Mouse (Mus musculus) forebrain, embryonic 11.5 days (tissue): ENCODE measurements around the gene Myf6. TPM values are rescaled to one million over a fixed set of nuclear protein-coding genes. Genes with fewer than 3 reads are reported as not detected.

Source experiments
- ATAC-seq: fragments of 200-750 bp; cut with Nextera tagmentation; replicated peaks from 2 replicates; pipeline ENCODE4 v1.8.0; 2017; ENCODE audit warnings: moderate TSS enrichment; ENCODE audit not compliant: low FRiP score
- DNase-seq: peaks from one replicate; pipeline ENCODE4 v3.0.0-alpha.2; 2017; ENCODE audit warnings: low spot score
- H3K27ac ChIP-seq: fragments of 300-500 bp; sonication (generic); 2 replicates; pipeline ENCODE4 v1.5.1; 2014; ENCODE audit warnings: low read depth, low read length
- H3K27me3 ChIP-seq: fragments of 300-500 bp; sonication (generic); 2 replicates; pipeline ENCODE4 v1.6.1; 2014; ENCODE audit warnings: mild to moderate bottlenecking, low read length, mixed read lengths; ENCODE audit not compliant: control insufficient read depth, insufficient read depth
- H3K36me3 ChIP-seq: fragments of 300-500 bp; sonication (generic); 2 replicates; pipeline ENCODE4 v1.6.1; 2014; ENCODE audit warnings: mild to moderate bottlenecking, low read length, moderate library complexity, mixed read lengths; ENCODE audit not compliant: control insufficient read depth, insufficient read depth
- H3K4me1 ChIP-seq: fragments of 300-500 bp; sonication (generic); replicated peaks from 2 replicates; pipeline ENCODE4 v1.6.1; 2014; ENCODE audit warnings: low read length, mixed read lengths; ENCODE audit not compliant: control insufficient read depth, insufficient read depth
- H3K4me2 ChIP-seq: fragments of 300-500 bp; sonication (generic); 2 replicates; pipeline ENCODE4 v1.6.1; 2014; ENCODE audit warnings: low read depth, mild to moderate bottlenecking, low read length, moderate library complexity, mixed read lengths; ENCODE audit not compliant: severe bottlenecking
- H3K4me3 ChIP-seq: fragments of 300-500 bp; sonication (generic); 2 replicates; pipeline ENCODE4 v1.5.1; 2014; ENCODE audit warnings: low read depth, low read length
- H3K9ac ChIP-seq: fragments of 300-500 bp; sonication (generic); 2 replicates; pipeline ENCODE4 v1.6.1; 2014; ENCODE audit warnings: low read length
- H3K9me3 ChIP-seq: fragments of 300-500 bp; sonication (generic); 2 replicates; pipeline ENCODE4 v1.6.1; 2016; ENCODE audit warnings: low read length, mixed read lengths; ENCODE audit not compliant: control insufficient read depth
- WGBS: fragments of 180-500 bp; shearing (Covaris S2); extraction: QIAGEN DNeasy Blood & Tissue Kit; methylation state at CpG from one replicate; pipeline ENCODE4 v1.1.7; 2014; 5-methylcytosine and 5-hydroxymethylcytosine counted together
- polyA plus RNA-seq: library from polyadenylated mRNA; unstranded; fragments of >200 nt; fragmentation: Nextera tagmentation; extraction: Ambion mirVana; gene quantifications from 2 replicates; pipeline ENCODE4 v1.2.1, GENCODE M21; 2014

The Myf6 gene
- polyA plus RNA-seq = not detected in 2 replicates

DNA sequence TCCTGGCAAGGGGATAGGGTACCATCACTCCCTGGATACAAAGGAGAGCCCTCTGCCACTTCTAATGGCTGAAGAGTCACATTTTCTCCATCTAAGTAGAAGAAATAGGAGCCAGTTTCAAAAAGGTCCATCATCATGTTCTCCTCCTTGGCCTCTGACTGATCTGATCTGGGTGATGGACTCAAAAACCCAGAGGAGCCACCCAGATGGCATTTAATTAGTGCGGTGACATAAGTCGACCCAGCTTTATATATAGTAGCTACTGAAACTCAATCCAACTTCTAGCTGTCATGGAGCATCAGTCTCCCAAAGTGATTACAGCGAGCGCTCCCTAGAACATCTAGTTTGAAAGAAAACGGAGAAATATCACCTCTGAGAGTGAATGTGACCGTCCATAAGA lies at the start of gene Myf6:
Gene Myf6 (minus strand): TSS at position 170 of the 400 bp plus-strand sequence.
- Histone ChIP-seq H3K27me3 (no peaks in the 10 kb centered on the region), H3K9me3 (no peaks in the 10 kb centered on the region), H3K27ac (no peak within 1 kb of the TSS), H3K4me1 (no peaks in the 10 kb centered on the region), H3K4me3 (no peak within 1 kb of the TSS), H3K36me3 (no peaks in the 10 kb centered on the region), H3K4me2 (peak within 1 kb of the TSS; percentile 42; the same call in 1 of the 2 replicates), H3K9ac (no peak within 1 kb of the TSS; the same call in 1 of the 2 replicates)
- DNase-seq (no peak), ATAC-seq (no peak)
- WGBS = 88% methylated on average over 6 of the region's 6 CpGs

DNA sequence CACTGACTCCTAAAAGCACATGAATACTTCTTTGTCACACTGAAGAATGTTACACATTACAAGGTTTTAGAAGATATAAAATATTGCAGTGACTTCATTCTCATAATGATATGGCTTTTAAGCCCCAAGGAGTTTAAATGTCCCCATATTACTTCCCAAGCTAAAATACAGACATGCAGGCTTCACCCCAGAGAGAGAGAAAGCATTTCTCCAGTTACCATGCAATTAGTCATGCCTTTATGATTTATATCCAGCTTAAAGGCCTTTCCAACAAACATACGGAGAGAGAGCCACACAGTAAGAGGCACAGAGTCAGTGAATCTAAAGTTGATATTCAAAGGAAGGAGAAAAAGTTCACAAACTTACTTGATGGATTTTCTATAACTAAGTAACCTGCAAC lies 48.5 kb upstream of the Myf6 start:
- DNase-seq (no peak), ATAC-seq (no peak)
- H3K36me3 ChIP-seq = no peaks in the 10 kb centered on the region
- no peak overlapping the region for H3K27ac ChIP-seq
- no peaks in the 10 kb centered on the region for H3K27me3 ChIP-seq
- H3K9me3 ChIP-seq = no peaks in the 10 kb centered on the region
- no peak overlapping the region for H3K4me2 ChIP-seq
- no peaks in the 10 kb centered on the region for H3K4me1 ChIP-seq
- H3K9ac ChIP-seq = no peak overlapping the region
- 61% methylated on average over 1 of the region's 1 CpGs for WGBS
- no peak overlapping the region for H3K4me3 ChIP-seq

- 75% methylated on average over 1 of the region's 1 CpGs for WGBS
- DNase-seq = no peak
- H3K4me1 ChIP-seq = no peaks in the 10 kb centered on the region
- no peak overlapping the region for H3K27ac ChIP-seq
- no peak overlapping the region for H3K9ac ChIP-seq
- ATAC-seq = no peak
- no peaks in the 10 kb centered on the region for H3K27me3 ChIP-seq
- no peaks in the 10 kb centered on the region for H3K9me3 ChIP-seq
- H3K36me3 ChIP-seq = no peaks in the 10 kb centered on the region
- no peak overlapping the region for H3K4me2 ChIP-seq
- H3K4me3 ChIP-seq = no peak overlapping the region
Measured at GRCm38 (mm10) chr10:107528758-107529157, 34.2 kb upstream of the Myf6 start.

DNA sequence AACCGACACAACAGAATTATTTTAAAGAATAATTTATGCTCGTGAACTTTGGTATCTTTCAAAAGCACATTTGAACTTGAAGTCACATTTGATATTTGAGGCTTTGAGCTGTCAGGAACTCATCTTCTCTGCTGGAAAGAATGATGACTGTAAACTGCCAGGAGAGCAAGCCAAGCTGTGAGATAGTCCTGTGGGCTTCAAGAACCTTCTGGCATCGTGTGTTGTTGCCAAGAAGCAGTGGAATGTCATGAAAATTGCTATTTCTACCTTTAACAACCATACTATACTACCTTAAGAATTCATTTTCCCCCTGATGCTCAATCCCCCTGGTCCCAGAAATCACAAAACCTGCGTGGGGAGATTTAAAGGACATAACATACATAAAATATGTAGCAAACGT lies 24.7 kb upstream of the Myf6 start:
- no peak overlapping the region for H3K4me2 ChIP-seq
- no peaks in the 10 kb centered on the region for H3K36me3 ChIP-seq
- DNase-seq = no peak
- no peaks in the 10 kb centered on the region for H3K27me3 ChIP-seq
- H3K4me3 ChIP-seq = no peak overlapping the region
- H3K9ac ChIP-seq = no peak overlapping the region
- WGBS = 87% methylated on average over 5 of the region's 5 CpGs
- ATAC-seq = no peak
- no peaks in the 10 kb centered on the region for H3K9me3 ChIP-seq
- no peaks in the 10 kb centered on the region for H3K4me1 ChIP-seq
- no peak overlapping the region for H3K27ac ChIP-seq

GRCm38 (mm10) chr10:107516641-107517040 lies 22.1 kb upstream of the Myf6 start:
- H3K4me1 ChIP-seq = no peaks in the 10 kb centered on the region
- H3K36me3 ChIP-seq = no peaks in the 10 kb centered on the region
- no peaks in the 10 kb centered on the region for H3K27me3 ChIP-seq
- no peaks in the 10 kb centered on the region for H3K9me3 ChIP-seq
- no peak overlapping the region for H3K27ac ChIP-seq
- H3K4me2 ChIP-seq = no peak overlapping the region
- DNase-seq (no peak), ATAC-seq (no peak)
- no peak overlapping the region for H3K9ac ChIP-seq
- 86% methylated on average over 7 of the region's 7 CpGs for WGBS
- no peak overlapping the region for H3K4me3 ChIP-seq

- no peaks in the 10 kb centered on the region for H3K27me3 ChIP-seq
- H3K9ac ChIP-seq = no peak overlapping the region
- H3K4me1 ChIP-seq = no peaks in the 10 kb centered on the region
- H3K4me3 ChIP-seq = no peak overlapping the region
- DNase-seq (no peak), ATAC-seq (no peak)
- no peaks in the 10 kb centered on the region for H3K36me3 ChIP-seq
- WGBS = 80% methylated on average over 7 of the region's 7 CpGs
- H3K27ac ChIP-seq = no peak overlapping the region
- no peak overlapping the region for H3K4me2 ChIP-seq
- H3K9me3 ChIP-seq = no peaks in the 10 kb centered on the region
Measured at GRCm38 (mm10) chr10:107514735-107515134, 20.2 kb upstream of the Myf6 start.

GRCm38 (mm10) chr10:107506397-107506796 lies 11.9 kb upstream of the Myf6 start:
- no peak overlapping the region for H3K4me3 ChIP-seq
- no peaks in the 10 kb centered on the region for H3K4me1 ChIP-seq
- no peaks in the 10 kb centered on the region for H3K9me3 ChIP-seq
- H3K27ac ChIP-seq = no peak overlapping the region
- DNase-seq (no peak), ATAC-seq (no peak)
- H3K4me2 ChIP-seq = no peak overlapping the region
- no peaks in the 10 kb centered on the region for H3K36me3 ChIP-seq
- H3K27me3 ChIP-seq = no peaks in the 10 kb centered on the region
- 86% methylated on average over 2 of the region's 2 CpGs for WGBS
- H3K9ac ChIP-seq = no peak overlapping the region

DNA sequence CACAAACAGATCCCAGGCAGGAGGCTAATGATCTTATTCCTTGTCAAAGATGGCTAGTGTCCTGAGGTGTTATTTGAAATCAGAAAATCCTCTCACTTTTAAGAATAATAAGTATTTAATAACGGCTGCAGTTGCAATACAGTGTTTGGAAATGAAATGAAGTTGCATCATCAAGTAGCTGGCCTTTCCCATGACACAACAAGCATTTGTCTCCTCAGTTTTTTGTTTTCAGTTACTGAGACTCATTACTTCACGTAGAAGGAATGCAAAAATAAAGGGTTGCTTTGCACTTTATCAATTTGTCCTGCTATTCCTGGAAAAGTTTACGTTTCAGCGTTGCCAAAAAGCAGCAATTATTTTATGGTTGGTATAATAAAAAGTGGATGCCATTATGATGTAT lies 8.9 kb upstream of the Myf6 start:
- Histone ChIP-seq H3K4me2 (no peak overlapping the region), H3K27me3 (no peaks in the 10 kb centered on the region), H3K27ac (no peak overlapping the region), H3K9me3 (no peaks in the 10 kb centered on the region), H3K9ac (no peak overlapping the region), H3K4me1 (no peaks in the 10 kb centered on the region), H3K4me3 (no peak overlapping the region), H3K36me3 (no peaks in the 10 kb centered on the region)
- no peak for ATAC-seq
- 77% methylated on average over 4 of the region's 4 CpGs for WGBS
- DNase-seq = no peak

- ATAC-seq (no peak), DNase-seq (no peak)
- no peak overlapping the region for H3K27ac ChIP-seq
- H3K27me3 ChIP-seq = no peaks in the 10 kb centered on the region
- no peaks in the 10 kb centered on the region for H3K4me1 ChIP-seq
- H3K9me3 ChIP-seq = no peaks in the 10 kb centered on the region
- no peak overlapping the region for H3K4me3 ChIP-seq
- H3K9ac ChIP-seq = no peak overlapping the region
- H3K4me2 ChIP-seq = no peak overlapping the region
- 90% methylated on average over 7 of the region's 7 CpGs for WGBS
- no peaks in the 10 kb centered on the region for H3K36me3 ChIP-seq
Measured at GRCm38 (mm10) chr10:107502193-107502592, 7.7 kb upstream of the Myf6 start.
